Mouse (Mus musculus): ENCODE measurements around the gene Ccnq. TPM values are rescaled to one million over a fixed set of nuclear protein-coding genes. Genes with fewer than 3 reads are reported as not detected.

Gene Ccnq
- polyA plus RNA-seq, 2 experiments: 18.3 to 19.8 TPM

DNA sequence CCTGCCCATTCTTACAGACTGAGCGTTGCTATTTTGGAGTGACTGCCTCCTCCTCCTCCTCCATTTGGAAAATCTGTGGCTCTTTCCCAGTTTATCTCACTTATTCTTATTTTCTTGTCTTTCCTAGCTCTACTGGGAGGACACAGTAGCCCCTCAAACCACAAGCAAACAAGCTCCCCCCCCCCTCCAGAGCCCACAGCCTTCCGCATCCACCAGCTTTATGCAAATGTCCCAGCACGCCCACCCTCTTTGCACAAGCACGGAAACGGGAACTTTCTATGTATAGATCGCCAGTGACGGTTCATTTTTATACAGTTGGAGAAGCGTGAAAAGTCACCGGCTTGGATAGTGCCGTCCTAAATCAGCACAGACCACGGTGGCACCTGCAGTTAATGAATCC lies 40.9 kb upstream of the Ccnq start:
- no peak for DNase-seq (ENCODE audit: low read depth in 3 of 3, low spot score in 3 of 3)

DNA sequence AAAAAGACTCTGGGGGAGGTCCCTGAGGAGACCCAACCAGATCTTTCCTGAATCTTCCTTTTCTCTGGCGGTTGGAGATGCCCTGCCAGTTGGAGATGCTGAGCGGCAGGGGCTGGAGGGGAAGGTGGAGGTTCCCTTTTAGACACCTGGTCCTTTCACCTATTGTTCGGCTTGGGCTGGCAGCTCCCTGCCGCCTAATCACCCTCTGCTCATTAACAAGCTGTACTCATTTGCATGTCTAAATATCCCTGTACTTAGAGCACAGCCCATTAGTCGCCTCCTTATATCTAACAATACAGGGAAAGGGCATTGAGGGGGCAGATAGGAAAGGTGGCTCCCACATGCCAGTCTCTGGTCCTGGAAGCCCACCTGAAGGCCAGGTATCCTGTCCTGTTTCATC lies 40.5 kb upstream of the Ccnq start:
- Histone ChIP-seq H3K27ac (no peak overlapping the region), H3K9me3 (ENCODE audit: control insufficient read depth, low read length) (no peaks in the 10 kb centered on the region), H3K4me2 (ENCODE audit: low read depth) (no peak overlapping the region), H3K4me1 (replicated peaks; ENCODE audit: control insufficient read depth in 2 of 2, insufficient read depth in 2 of 2, low read length in 1 of 2) (peaks cover 0 to 5% of the 10 kb centered on the region in 2 experiments; a peak in 1 of 4 replicates), H3K27me3 (ENCODE audit: control insufficient read depth, insufficient read depth, low read length) (no peaks in the 10 kb centered on the region), H3K4me3 (ENCODE audit: insufficient read depth in 1 of 2, low read depth in 2 of 2, low read length in 2 of 2) (no peak overlapping the region), H3K9ac (replicated peaks) (no peak overlapping the region), H3K36me3 (replicated peaks; ENCODE audit: control insufficient read depth, insufficient read depth, low read depth) (no peaks in the 10 kb centered on the region)
- no peak for TF ChIP-seq EP300 (IDR thresholded peaks at IDR 0.05; ENCODE audit: low read depth)
- no peak for TF ChIP-seq CTCF (IDR thresholded peaks at IDR 0.05; ENCODE audit: low read depth)
- ATAC-seq (ENCODE audit: insufficient read depth) (no peak), DNase-seq (ENCODE audit: low read depth in 3 of 3, low spot score in 3 of 3) (no peak)
- 51% methylated on average over 5 of the region's 5 CpGs for WGBS (ENCODE audit: insufficient replicate concordance)

More for the DNA sequence above, 40.9 kb upstream of the Ccnq start:
- no peaks in the 10 kb centered on the region for H3K36me3 ChIP-seq (replicated peaks; ENCODE audit: control insufficient read depth, insufficient read depth, low read depth)
- H3K27me3 ChIP-seq (ENCODE audit: control insufficient read depth, insufficient read depth, low read length): no peaks in the 10 kb centered on the region
- peak overlapping the region; percentile 28 for H3K4me2 ChIP-seq (ENCODE audit: low read depth)
- no peak overlapping the region for H3K9ac ChIP-seq (replicated peaks)
- no peak for TF ChIP-seq EP300 (IDR thresholded peaks at IDR 0.05; ENCODE audit: low read depth)
- no peak for TF ChIP-seq CTCF (IDR thresholded peaks at IDR 0.05; ENCODE audit: low read depth)
- H3K9me3 ChIP-seq (ENCODE audit: control insufficient read depth, low read length): no peaks in the 10 kb centered on the region
- no peak overlapping the region for H3K27ac ChIP-seq
- 13% methylated on average over 11 of the region's 11 CpGs for WGBS (ENCODE audit: insufficient replicate concordance)
- no peak for ATAC-seq (ENCODE audit: insufficient read depth)
- H3K4me1 ChIP-seq (replicated peaks; ENCODE audit: control insufficient read depth in 2 of 2, insufficient read depth in 2 of 2, low read length in 1 of 2): peaks cover 0 to 5% of the 10 kb centered on the region in 2 experiments; a peak in 1 of 4 replicates
- H3K4me3 ChIP-seq (ENCODE audit: insufficient read depth in 1 of 2, low read depth in 2 of 2, low read length in 2 of 2): no peak overlapping the region

DNA sequence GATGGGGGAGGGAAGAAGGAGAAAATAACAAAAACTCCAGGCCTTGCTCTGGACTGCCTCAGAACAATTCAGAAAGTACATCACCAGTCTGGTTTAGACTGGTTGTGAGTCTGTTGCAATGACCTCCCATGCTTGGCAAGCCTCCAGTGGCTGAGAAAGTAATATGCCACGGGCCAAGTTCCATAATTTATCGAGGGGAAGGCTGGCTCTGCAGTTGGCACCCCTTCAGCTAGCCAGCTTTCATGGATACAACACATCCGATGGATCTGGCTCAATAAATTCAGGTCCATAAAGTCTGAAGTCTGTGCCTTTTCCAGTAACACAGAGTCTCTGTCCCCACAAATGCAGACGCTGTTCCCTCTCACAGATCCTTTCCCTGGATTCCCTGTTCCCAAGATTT lies 40.1 kb upstream of the Ccnq start:
- H3K36me3 ChIP-seq (replicated peaks; ENCODE audit: control insufficient read depth, insufficient read depth, low read depth): no peaks in the 10 kb centered on the region
- TF ChIP-seq CTCF (IDR thresholded peaks at IDR 0.05; ENCODE audit: low read depth) (no peak), EP300 (IDR thresholded peaks at IDR 0.05; ENCODE audit: low read depth) (no peak)
- DNase-seq (ENCODE audit: low read depth in 3 of 3, low spot score in 3 of 3) (no peak), ATAC-seq (ENCODE audit: insufficient read depth) (no peak)
- no peaks in the 10 kb centered on the region for H3K27me3 ChIP-seq (ENCODE audit: control insufficient read depth, insufficient read depth, low read length)
- WGBS (ENCODE audit: insufficient replicate concordance): 44% methylated on average over 4 of the region's 4 CpGs
- no peak overlapping the region for H3K9ac ChIP-seq (replicated peaks)
- H3K27ac ChIP-seq: no peak overlapping the region
- H3K4me3 ChIP-seq (ENCODE audit: insufficient read depth in 1 of 2, low read depth in 2 of 2, low read length in 2 of 2): no peak overlapping the region
- no peaks in the 10 kb centered on the region for H3K9me3 ChIP-seq (ENCODE audit: control insufficient read depth, low read length)
- peaks cover 0 to 5% of the 10 kb centered on the region in 2 experiments; a peak in 1 of 4 replicates for H3K4me1 ChIP-seq (replicated peaks; ENCODE audit: control insufficient read depth in 2 of 2, insufficient read depth in 2 of 2, low read length in 1 of 2)
- no peak overlapping the region for H3K4me2 ChIP-seq (ENCODE audit: low read depth)

DNA sequence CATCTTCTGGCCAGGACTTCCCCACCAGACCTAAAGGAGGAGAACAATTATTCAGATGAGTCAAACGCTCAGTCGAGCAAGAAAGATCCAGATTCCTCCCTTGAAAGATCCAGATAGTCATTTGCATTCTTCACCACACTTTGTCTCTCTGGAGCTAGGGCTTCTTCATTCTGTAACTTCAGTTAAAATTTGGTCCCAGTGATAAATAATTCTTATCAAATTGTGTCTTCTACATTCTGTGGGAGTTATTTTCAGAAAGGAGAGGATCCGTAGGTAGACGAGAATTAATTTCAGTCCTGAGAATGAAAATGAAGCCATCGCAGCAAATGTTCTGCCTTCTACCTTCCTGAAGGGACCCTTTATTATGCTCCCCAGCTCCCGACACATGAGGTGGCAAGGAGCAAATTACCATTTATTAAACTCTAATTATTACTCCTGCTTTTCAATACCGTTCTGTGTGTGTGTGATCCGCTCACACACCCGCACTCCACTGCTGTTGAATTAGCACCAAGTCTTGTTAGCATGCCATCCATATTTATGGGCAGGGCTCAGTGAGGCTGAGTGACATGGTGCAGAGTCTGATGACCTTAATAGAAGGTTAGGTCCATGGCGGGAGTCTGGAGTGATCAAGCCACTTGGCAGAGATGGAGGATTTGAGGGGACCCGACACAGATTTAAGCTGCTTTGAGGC lies 38.0 kb upstream of the Ccnq start:
- WGBS (ENCODE audit: insufficient replicate concordance): 65% methylated on average over 11 of the region's 11 CpGs
- Histone ChIP-seq H3K27ac (no peak overlapping the region), H3K27me3 (ENCODE audit: control insufficient read depth, insufficient read depth, low read length) (no peaks in the 10 kb centered on the region), H3K9me3 (ENCODE audit: control insufficient read depth, low read length) (no peaks in the 10 kb centered on the region), H3K36me3 (replicated peaks; ENCODE audit: control insufficient read depth, insufficient read depth, low read depth) (no peaks in the 10 kb centered on the region), H3K9ac (replicated peaks) (no peak overlapping the region), H3K4me2 (ENCODE audit: low read depth) (no peak overlapping the region), H3K4me3 (ENCODE audit: insufficient read depth in 1 of 2, low read depth in 2 of 2, low read length in 2 of 2) (no peak overlapping the region), H3K4me1 (replicated peaks; ENCODE audit: control insufficient read depth in 2 of 2, insufficient read depth in 2 of 2, low read length in 1 of 2) (peaks cover 0 to 5% of the 10 kb centered on the region in 2 experiments; a peak in 2 of 4 replicates)
- DNase-seq (ENCODE audit: low read depth in 3 of 3, low spot score in 3 of 3) (no peak), ATAC-seq (ENCODE audit: insufficient read depth) (no peak)
- TF ChIP-seq EP300 (IDR thresholded peaks at IDR 0.05; ENCODE audit: low read depth) (no peak), CTCF (IDR thresholded peaks at IDR 0.05; ENCODE audit: low read depth) (no peak)

DNA sequence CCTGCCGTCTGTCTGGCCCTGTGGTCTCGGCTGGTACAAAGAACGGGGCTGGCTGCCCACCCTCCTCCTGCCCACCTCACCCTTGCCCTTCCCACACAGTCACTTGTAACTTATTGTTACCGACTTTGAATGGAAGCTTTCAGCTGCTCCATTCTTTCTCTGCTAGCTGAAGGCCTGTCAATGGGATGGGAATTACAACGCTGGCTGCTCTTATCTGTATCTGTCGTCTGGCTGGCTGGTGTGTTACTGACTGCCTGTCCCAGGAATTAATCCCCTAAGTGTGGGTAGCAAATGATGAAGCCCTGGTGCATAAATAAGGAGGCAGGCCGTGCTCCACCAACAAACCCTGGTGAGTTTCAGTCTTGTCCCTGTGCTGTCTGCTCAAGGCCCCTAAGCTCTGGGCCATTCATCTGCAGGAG lies 34.5 kb upstream of the Ccnq start:
- H3K4me2 ChIP-seq (ENCODE audit: low read depth): no peak overlapping the region
- no peak overlapping the region for H3K27ac ChIP-seq
- H3K27me3 ChIP-seq (ENCODE audit: control insufficient read depth, insufficient read depth, low read length): no peaks in the 10 kb centered on the region
- no peaks in the 10 kb centered on the region for H3K36me3 ChIP-seq (replicated peaks; ENCODE audit: control insufficient read depth, insufficient read depth, low read depth)
- 27% methylated on average over 7 of the region's 7 CpGs for WGBS (ENCODE audit: insufficient replicate concordance)
- TF ChIP-seq CTCF (IDR thresholded peaks at IDR 0.05; ENCODE audit: low read depth): no peak
- no peak for TF ChIP-seq EP300 (IDR thresholded peaks at IDR 0.05; ENCODE audit: low read depth)
- no peaks in the 10 kb centered on the region for H3K9me3 ChIP-seq (ENCODE audit: control insufficient read depth, low read length)
- no peaks in the 10 kb centered on the region; a peak in 1 of 4 replicates for H3K4me1 ChIP-seq (replicated peaks; ENCODE audit: control insufficient read depth in 2 of 2, insufficient read depth in 2 of 2, low read length in 1 of 2)
- no peak for ATAC-seq (ENCODE audit: insufficient read depth)
- no peak overlapping the region for H3K4me3 ChIP-seq (ENCODE audit: insufficient read depth in 1 of 2, low read depth in 2 of 2, low read length in 2 of 2)
- no peak for DNase-seq (ENCODE audit: low read depth in 3 of 3, low spot score in 3 of 3)
- H3K9ac ChIP-seq (replicated peaks): no peak overlapping the region
